Mouse (Mus musculus) neutrophil, adult 59 days (primary cell): Measurements from ENCODE around the gene Uba3. TPM values are rescaled to one million over a fixed set of nuclear protein-coding genes. Genes with fewer than 3 reads are reported as not detected.

Experiments used
- total RNA-seq, 2 experiments: library from RNA; stranded (reverse); gene quantifications; 1 replicate in 1 of 2; 2 replicates in 1 of 2; pipeline ENCODE4 v1.2.4; 2023

Uba3 gene
- 10 to 100 TPM; 23.1 to 32.4 TPM for total RNA-seq

GRCm38 (mm10) chr6:97205439-97205885 lies at the start of gene Uba3:
Gene Uba3, minus strand, starts transcription at chr6:97205647.

DNA sequence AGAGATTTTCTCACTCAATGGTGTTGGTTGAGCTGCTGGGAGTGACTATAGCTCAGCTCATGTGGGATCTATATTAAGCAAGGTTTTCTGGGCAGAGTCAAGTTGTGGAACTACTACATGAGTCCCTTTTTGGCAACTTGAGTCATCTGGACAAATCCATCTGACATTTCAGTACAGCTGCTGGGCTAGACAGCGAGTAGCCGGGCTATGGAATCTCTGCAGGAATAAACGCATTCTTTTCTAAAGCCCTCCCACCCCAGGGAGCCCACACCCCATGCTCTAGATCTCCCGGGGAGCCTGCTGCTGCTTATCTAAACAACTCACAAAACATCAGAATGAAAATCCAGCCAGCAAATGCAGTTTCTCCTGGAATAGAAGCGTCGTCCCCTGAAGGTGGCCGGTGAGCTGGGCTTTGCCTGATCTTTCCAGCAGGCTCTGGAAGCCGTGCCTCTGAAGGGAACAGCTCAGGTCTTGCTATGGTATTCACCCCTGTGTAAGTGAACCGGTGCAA lies 47.3 kb upstream of the Uba3 start, which contains the start of gene Lmod3:
TSS of gene Lmod3 (minus strand) at position 49 of the 511 bp plus-strand sequence.

GRCm38 (mm10) chr6:97210191-97210961 lies 4.9 kb upstream of the Uba3 start, which contains the start of gene Arl6ip5:
Gene Arl6ip5, plus strand, starts transcription at chr6:97210689.

GRCm38 (mm10) chr6:97178491-97179366 lies 26.7 kb downstream of the Uba3 start, which contains the start of gene Tmf1:
Gene Tmf1, minus strand, starts transcription at chr6:97179122.

DNA sequence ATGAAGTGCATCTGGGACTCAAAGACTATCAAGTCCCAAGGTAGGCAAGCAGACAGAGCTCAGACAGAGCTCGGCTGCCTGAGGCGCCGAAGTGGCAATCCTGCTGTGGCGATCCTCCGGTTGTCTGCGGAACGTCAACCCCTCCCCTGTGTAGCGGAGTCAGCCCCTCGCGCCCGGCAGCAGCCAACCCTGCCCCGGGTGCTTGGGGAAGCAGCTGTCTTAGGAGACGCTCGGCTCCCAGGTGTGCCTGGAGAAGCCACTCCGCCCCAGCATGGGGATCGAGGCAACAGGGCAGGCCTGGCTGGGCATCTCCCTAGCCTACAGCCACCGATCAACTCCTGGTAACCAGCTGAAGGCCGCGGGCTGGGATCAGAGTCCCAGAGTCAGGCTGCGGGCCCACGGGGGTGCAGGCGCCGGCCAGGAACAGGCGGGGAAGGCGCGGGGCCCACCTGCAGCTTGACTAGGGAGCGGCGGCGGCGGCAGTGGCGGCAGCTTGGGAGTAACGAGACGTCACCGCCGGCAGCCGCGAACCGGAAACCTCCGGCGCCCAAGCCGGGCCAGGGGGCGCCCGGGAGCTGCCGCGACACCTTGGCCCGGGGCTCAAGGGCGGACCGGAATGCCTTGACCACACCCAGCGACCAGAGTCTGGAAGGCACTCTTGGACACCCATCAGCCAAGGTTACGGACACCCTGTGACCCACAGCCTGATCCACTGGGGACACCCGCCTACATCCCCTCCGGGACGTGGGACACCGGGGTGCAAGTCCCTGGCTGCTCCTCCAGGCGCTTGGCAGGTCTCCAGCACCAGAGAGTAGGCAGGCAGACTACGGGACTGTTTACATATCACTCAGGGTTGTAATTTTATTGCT lies 56.8 kb downstream of the Uba3 start, which contains the start of gene Eogt:
TSS of gene Eogt (minus strand) at position 800 of the 869 bp plus-strand sequence.

Other genes starting within 250 kb of the Uba3 start
- not detected for gene Fam19a4, start 145.2 kb downstream of the Uba3 start, total RNA-seq
- gene Eogt, start 56.5 kb downstream of the Uba3 start, total RNA-seq = 1 to 10 TPM; 3.8 to 5.0 TPM
- 10 to 100 TPM; 31.1 to 34.9 TPM for gene Tmf1, start 26.5 kb downstream of the Uba3 start, total RNA-seq
- gene Arl6ip5, start 5.0 kb upstream of the Uba3 start, total RNA-seq = 10 to 100 TPM; 59.4 to 68.6 TPM
- gene Lmod3, start 47.1 kb upstream of the Uba3 start, total RNA-seq = not detected